Mouse (Mus musculus) forebrain, embryonic 12.5 days (tissue): ENCODE results near the gene Plac1. TPM values are rescaled to one million over a fixed set of nuclear protein-coding genes. Genes with fewer than 3 reads are reported as not detected.
A peak's percentile ranks its signal among the peaks of the same experiment; 100 is the strongest.

Experiments
- ATAC-seq: fragments of 200-750 bp; cut with Nextera tagmentation; 2 replicates; pipeline ENCODE4 v1.8.0; 2017; ENCODE audit warnings: moderate TSS enrichment; ENCODE audit not compliant: low FRiP score
- H3K27ac ChIP-seq: fragments of 300-500 bp; sonication (generic); 2 replicates; pipeline ENCODE4 v1.5.1; 2016; ENCODE audit warnings: mild to moderate bottlenecking
- H3K27me3 ChIP-seq: fragments of 300-500 bp; sonication (generic); 2 replicates; pipeline ENCODE4 v1.6.1; 2016; ENCODE audit warnings: mild to moderate bottlenecking
- H3K36me3 ChIP-seq: fragments of 300-500 bp; sonication (generic); replicated peaks from 2 replicates; pipeline ENCODE4 v1.6.1; 2016; ENCODE audit warnings: mild to moderate bottlenecking
- H3K4me1 ChIP-seq: fragments of 300-500 bp; sonication (generic); 2 replicates; pipeline ENCODE4 v1.6.1; 2016
- H3K4me2 ChIP-seq: fragments of 300-500 bp; sonication (generic); 2 replicates; pipeline ENCODE4 v1.6.1; 2016; ENCODE audit warnings: mild to moderate bottlenecking, moderate library complexity
- H3K4me3 ChIP-seq: fragments of 300-500 bp; sonication (generic); replicated peaks from 2 replicates; pipeline ENCODE4 v1.5.1; 2016; ENCODE audit warnings: mild to moderate bottlenecking
- H3K9ac ChIP-seq: fragments of 300-500 bp; sonication (generic); 2 replicates; pipeline ENCODE4 v1.6.1; 2016; ENCODE audit warnings: mild to moderate bottlenecking
- H3K9me3 ChIP-seq: fragments of 300-500 bp; sonication (generic); 2 replicates; pipeline ENCODE4 v1.6.1; 2016
- WGBS: fragments of 180-500 bp; shearing (Covaris S2); methylation state at CpG from one replicate; pipeline ENCODE4 v1.1.7; 2016; 5-methylcytosine and 5-hydroxymethylcytosine counted together
- polyA plus RNA-seq: library from polyadenylated mRNA; unstranded; fragments of >200 nt; fragmentation: Nextera tagmentation; extraction: Ambion mirVana; gene quantifications from 2 replicates; pipeline ENCODE4 v1.2.1, GENCODE M21; 2016

Plac1 gene
- polyA plus RNA-seq, 1 experiment from 2014 or later = 0.97 TPM

DNA sequence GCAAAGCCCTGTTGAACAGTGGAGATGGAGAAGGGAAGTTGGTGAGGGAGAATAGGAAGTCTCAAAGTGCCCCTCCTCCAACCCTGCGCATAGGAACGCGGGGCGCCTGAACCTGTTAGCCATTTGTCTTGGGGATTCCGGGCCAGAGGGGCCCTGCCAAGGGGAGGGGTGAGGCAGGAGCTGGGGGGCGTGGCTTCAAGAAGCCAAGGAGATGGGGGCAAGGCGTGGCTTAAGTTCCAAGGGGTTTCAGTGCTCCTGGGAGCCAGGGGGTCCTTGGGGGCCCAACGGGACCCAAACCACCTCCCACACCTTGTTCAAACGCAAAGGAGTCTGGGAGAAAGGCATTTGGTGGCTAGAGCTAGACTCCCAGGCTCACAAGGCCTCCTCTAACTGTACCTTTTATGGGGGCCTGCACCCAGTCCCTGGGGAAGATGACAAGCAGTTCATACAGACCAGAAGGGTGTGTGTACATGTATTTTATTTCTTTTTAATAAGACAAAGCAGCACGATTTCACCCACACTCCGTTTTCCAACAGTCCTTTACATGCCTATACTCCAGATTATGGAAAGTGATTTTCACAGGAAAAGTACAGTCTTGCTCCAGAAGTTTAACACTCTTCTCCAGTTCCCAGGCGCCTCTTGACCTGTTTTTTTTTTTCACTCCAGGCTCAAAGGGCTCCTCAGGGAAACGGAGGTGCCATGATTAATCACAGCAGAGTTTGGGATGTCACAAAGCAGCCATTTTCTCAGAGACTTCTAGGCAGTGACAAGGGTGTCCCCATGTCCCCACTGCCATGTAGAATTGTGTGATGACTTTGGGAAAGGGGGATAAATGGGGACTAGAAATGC, 187.0 kb downstream of the Plac1 start:
- H3K4me3 ChIP-seq = no peak overlapping the region; the same call in 1 of the 2 replicates
- WGBS = 26% methylated on average over 13 of the region's 13 CpGs
- peak; percentile 18; the same call in 1 of the 2 replicates for ATAC-seq
- H3K27me3 ChIP-seq = peaks cover 3% of the 10 kb centered on the region; the same call in 1 of the 2 replicates
- H3K9ac ChIP-seq = no peak overlapping the region
- H3K4me1 ChIP-seq = peaks cover 13% of the 10 kb centered on the region
- H3K36me3 ChIP-seq = no peaks in the 10 kb centered on the region
- no peak overlapping the region for H3K27ac ChIP-seq
- H3K9me3 ChIP-seq = no peaks in the 10 kb centered on the region
- peak overlapping the region; percentile 36 for H3K4me2 ChIP-seq

DNA sequence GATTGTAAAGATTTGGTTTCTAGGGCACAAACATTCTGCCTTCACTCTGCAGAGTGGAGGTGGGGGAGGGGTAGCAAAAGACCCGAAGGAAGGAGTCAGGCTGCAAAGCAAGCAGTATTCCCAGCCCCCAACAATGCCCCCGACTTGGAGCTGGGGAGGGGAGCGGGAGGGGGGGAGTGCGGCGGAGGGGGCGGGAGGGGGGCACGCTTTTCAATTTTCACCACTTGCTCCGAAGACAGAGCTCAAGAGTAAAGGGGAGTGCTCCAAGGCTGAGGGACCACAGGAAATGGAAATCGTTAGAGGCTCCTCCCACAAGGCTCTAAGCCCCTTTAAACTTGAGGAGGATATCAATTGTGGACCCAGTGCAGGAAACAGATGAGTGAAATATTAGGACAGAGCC, 189.6 kb downstream of the Plac1 start:
- no peak for ATAC-seq
- no peaks in the 10 kb centered on the region for H3K27me3 ChIP-seq
- 0 out of 2 replicates have a peak overlapping the region, but pooled peaks have one; percentile 18 for H3K9ac ChIP-seq
- H3K4me1 ChIP-seq = peaks cover 13% of the 10 kb centered on the region
- H3K27ac ChIP-seq = no peak overlapping the region
- no peaks in the 10 kb centered on the region for H3K36me3 ChIP-seq
- H3K4me3 ChIP-seq = peak overlapping the region; percentile 31
- H3K9me3 ChIP-seq = no peaks in the 10 kb centered on the region
- 13% methylated on average over 9 of the region's 9 CpGs for WGBS
- H3K4me2 ChIP-seq = peak overlapping the region; percentile 51

DNA sequence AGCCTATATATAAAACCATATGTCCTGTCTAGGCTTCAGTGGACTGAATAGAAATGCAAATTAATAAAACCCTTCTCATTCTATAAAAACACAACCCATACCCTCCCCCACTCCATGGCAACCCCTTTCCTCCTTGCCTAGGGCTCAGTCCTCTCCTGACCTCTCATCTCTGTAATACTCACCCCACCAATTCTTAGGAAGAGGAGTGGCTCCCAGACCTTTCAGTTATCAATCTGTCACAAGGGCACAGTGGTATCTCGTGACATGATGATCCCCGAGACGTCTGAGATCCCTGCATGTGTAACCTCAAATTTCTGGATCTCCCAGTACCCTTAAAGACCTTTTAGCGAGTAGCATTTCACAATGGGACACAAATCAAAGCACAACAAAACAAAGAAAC, 190.7 kb downstream of the Plac1 start:
- no peaks in the 10 kb centered on the region for H3K9me3 ChIP-seq
- H3K4me3 ChIP-seq = no peak overlapping the region
- H3K9ac ChIP-seq = no peak overlapping the region
- H3K36me3 ChIP-seq = no peaks in the 10 kb centered on the region
- WGBS = 51% methylated on average over 4 of the region's 4 CpGs
- no peaks in the 10 kb centered on the region for H3K27me3 ChIP-seq
- peaks cover 13% of the 10 kb centered on the region for H3K4me1 ChIP-seq
- H3K4me2 ChIP-seq = no peak overlapping the region
- no peak overlapping the region for H3K27ac ChIP-seq
- no peak for ATAC-seq

DNA sequence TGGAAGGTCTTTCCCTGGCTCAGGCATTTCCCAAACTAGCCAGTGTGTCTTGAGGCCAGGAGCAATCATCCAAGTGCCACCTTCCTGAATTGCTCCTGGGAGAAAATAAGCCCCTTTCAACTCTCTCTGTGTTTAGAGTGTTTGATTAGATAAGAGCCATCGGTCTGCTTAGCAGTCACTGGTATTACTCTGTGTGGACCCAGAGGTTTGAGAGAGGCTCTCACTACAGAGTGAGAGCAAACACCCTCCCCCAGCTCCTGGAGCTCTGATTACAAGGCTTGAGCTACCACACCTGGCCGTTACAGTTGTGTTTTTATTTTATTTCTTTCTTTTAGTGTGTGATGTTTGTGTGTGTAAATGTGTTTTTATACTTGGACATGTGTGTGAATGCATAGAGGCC, 193.0 kb downstream of the Plac1 start:
- no peaks in the 10 kb centered on the region for H3K9me3 ChIP-seq
- 67% methylated on average over 2 of the region's 2 CpGs for WGBS
- no peaks in the 10 kb centered on the region for H3K36me3 ChIP-seq

DNA sequence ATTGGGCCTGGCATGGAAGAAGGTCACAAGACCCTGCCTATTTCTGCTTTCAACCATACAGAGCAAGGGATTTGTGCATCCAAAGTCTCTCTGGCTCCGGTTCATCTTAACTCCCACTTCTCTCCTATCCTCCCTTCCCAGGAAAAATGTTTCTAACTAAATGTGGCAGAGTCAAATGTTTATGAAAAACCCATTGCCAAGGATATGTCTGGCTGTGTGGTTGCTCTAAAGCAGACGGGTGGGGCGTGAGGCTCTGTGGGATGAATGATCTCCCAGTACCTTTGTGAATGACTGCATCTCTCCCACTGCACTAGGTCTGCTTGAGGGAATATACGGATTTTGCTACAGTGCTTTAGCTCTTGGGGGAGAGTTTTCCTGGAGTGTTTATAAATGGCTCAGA, 193.9 kb downstream of the Plac1 start:
- no peak for ATAC-seq
- H3K4me3 ChIP-seq = no peak overlapping the region
- H3K36me3 ChIP-seq = no peaks in the 10 kb centered on the region
- no peaks in the 10 kb centered on the region for H3K27me3 ChIP-seq
- H3K4me2 ChIP-seq = no peak overlapping the region
- no peak overlapping the region for H3K9ac ChIP-seq
- H3K27ac ChIP-seq = no peak overlapping the region
- 80% methylated on average over 4 of the region's 4 CpGs for WGBS
- H3K4me1 ChIP-seq = peaks cover 7% of the 10 kb centered on the region; the same call in 1 of the 2 replicates
- H3K9me3 ChIP-seq = no peaks in the 10 kb centered on the region

More for the DNA sequence above, 193.0 kb downstream of the Plac1 start:
- no peak overlapping the region for H3K9ac ChIP-seq
- no peak overlapping the region for H3K4me2 ChIP-seq
- peaks cover 7% of the 10 kb centered on the region for H3K4me1 ChIP-seq
- ATAC-seq = no peak
- no peak overlapping the region for H3K4me3 ChIP-seq
- no peak overlapping the region for H3K27ac ChIP-seq
- no peaks in the 10 kb centered on the region for H3K27me3 ChIP-seq

DNA sequence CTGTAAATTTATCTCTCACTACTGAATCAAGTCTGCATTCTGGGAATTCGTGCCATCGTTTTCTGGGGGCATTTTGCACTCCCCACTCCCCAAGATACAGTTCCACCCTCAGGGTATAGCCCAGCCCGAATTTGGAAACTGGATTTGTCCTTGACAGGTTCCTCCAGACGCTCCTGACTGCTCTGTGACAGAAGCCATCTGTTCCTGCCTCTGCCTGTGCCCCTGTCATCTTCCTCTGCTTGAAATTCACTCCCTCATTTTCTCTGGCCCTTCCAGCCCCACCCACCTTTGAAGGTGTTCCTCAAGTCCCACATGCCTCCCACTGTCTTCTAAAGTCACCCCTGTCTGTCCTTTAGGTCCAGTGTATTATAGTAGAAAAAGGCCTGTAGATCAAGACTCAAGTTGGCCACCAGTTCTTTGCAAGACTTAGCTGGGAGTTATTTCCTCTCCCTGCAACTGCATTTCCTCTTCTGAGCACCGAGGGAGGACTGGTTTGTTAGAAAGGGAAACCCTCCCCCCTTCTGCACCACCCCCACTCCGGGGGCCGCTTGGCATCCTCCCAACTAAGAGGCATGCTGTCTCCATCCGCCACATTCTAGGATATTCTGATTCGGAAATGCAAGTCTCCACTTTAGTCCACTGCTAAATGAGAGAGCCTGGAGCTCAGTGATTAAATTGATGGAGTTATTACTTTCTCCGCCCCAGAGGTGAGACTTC, 194.6 kb downstream of the Plac1 start:
- Histone ChIP-seq H3K4me2 (no peak overlapping the region), H3K4me3 (no peak overlapping the region), H3K9me3 (no peaks in the 10 kb centered on the region), H3K27ac (no peak overlapping the region), H3K36me3 (no peaks in the 10 kb centered on the region), H3K4me1 (peaks cover 4% of the 10 kb centered on the region; the same call in 1 of the 2 replicates), H3K27me3 (no peaks in the 10 kb centered on the region), H3K9ac (no peak overlapping the region)
- WGBS = 53% methylated on average over 10 of the region's 10 CpGs
- ATAC-seq = no peak

DNA sequence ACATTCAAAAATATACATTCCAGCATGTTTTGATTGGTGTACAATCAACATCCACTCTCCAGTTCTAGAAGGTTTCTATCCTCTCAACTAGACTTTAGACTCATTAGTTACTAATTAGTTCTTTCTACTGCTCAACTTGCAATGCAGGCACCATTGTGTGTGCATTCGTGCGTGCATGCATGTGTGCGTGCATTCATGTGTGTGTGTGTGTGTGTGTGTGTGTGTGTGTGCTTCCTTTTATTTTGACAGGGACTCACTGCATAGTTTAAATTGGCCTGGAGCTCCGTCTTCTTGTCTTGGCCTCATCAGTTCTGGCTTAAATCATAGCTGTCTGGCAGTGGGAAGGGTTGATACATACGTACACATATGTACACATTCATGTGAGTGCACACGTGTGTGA, 198.9 kb downstream of the Plac1 start:
- 82% methylated on average over 6 of the region's 6 CpGs for WGBS
- Histone ChIP-seq H3K4me1 (no peaks in the 10 kb centered on the region), H3K27me3 (no peaks in the 10 kb centered on the region), H3K4me2 (no peak overlapping the region), H3K27ac (no peak overlapping the region), H3K36me3 (no peaks in the 10 kb centered on the region), H3K4me3 (no peak overlapping the region), H3K9me3 (no peaks in the 10 kb centered on the region), H3K9ac (no peak overlapping the region)
- no peak for ATAC-seq

DNA sequence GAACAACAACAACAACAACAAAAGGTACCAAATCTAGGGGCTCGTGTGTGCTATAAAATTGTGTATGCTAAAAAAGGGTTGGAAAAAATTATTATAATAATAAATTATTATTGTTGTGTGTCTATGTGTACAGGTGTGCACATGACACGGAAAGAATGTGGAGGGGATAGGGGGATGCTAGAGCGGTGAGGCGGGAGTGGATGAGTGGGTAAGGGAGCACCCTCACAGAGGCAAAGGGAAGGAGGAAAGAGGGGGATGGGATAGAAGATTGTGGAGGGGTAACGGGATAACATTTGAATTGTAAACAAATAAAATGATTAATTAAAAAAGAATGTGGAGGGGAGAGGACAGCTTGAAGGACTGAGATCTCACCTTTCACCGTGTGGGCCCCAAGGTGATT, 199.8 kb downstream of the Plac1 start:
- H3K27ac ChIP-seq = no peak overlapping the region
- H3K27me3 ChIP-seq = no peaks in the 10 kb centered on the region
- no peaks in the 10 kb centered on the region for H3K4me1 ChIP-seq
- H3K9ac ChIP-seq = no peak overlapping the region
- no peak for ATAC-seq
- WGBS = 88% methylated on average over 6 of the region's 6 CpGs
- no peaks in the 10 kb centered on the region for H3K36me3 ChIP-seq
- no peak overlapping the region for H3K4me2 ChIP-seq
- no peak overlapping the region for H3K4me3 ChIP-seq
- H3K9me3 ChIP-seq = no peaks in the 10 kb centered on the region

DNA sequence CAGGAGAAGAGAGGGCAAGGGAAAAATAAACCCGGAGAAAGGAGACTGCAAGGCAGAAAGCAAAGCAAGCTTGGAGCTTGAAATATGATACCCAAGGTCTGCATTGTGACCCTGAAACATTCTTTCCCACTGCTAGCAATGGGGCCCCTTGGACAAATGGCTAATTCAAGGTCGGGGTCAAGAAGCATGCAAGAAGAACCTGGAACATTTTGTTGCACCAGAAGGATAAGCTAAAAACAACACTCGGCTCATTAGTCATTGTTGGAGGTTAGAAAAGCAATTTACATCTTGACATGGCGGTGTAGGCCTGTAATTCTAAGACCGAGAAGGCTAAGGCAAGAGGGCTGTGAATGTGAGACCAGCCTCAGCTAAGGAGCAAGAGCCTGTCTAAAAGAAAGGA, 200.3 kb downstream of the Plac1 start:
- ATAC-seq = no peak
- WGBS = 56% methylated on average over 5 of the region's 5 CpGs

DNA sequence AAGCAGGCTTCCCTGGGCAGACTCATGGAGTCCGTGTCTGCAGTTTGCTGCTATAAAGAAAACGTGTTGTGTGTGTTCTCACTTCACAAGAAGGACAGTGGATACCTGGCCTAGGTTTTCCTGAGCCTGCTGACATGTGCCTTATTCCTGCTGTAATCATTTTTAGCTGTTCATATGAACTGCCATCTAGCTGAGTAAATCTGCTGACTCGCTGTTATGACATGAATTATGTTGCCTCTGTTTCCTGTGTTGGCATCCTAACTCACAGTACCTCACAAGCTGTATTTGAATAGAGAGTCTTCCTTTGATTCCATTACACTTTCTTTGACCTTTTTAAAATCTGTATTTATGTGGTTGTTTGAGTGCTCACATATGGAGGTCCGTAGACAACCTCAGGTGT, 201.7 kb downstream of the Plac1 start:
- no peaks in the 10 kb centered on the region for H3K27me3 ChIP-seq
- no peaks in the 10 kb centered on the region for H3K9me3 ChIP-seq
- H3K4me3 ChIP-seq = no peak overlapping the region
- no peak overlapping the region for H3K9ac ChIP-seq
- 92% methylated on average over 4 of the region's 4 CpGs for whole genome bisulfite sequencing
- H3K4me2 ChIP-seq = no peak overlapping the region
- ATAC-seq = no peak
- no peaks in the 10 kb centered on the region for H3K4me1 ChIP-seq
- H3K36me3 ChIP-seq = no peaks in the 10 kb centered on the region
- H3K27ac ChIP-seq = no peak overlapping the region

More for the DNA sequence above, 200.3 kb downstream of the Plac1 start:
- Histone ChIP-seq H3K27ac (no peak overlapping the region), H3K4me2 (no peak overlapping the region), H3K9ac (no peak overlapping the region), H3K9me3 (no peaks in the 10 kb centered on the region), H3K36me3 (no peaks in the 10 kb centered on the region), H3K27me3 (no peaks in the 10 kb centered on the region), H3K4me3 (no peak overlapping the region), H3K4me1 (no peaks in the 10 kb centered on the region)

DNA sequence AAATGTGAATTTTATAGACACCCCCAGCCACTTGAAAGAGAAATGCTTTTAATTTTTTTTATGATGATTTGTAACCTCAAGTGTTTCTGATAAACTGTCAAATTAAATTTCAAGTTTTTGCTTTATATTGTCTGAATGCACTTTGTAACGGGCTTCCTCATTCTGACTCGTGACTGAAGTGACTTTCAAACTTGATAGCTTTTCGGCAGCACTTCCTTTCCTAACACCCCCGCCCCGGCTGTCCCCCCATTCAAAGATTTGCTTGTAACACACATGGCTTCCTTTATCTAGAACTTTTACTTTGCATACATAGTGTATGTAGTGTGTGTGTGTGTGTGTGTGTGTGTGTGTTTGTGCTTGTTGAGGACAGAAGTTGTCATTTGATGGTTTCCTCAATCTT, 210.4 kb downstream of the Plac1 start:
- Histone ChIP-seq H3K4me3 (no peak overlapping the region), H3K27me3 (no peaks in the 10 kb centered on the region), H3K27ac (no peak overlapping the region), H3K36me3 (no peaks in the 10 kb centered on the region), H3K4me1 (no peaks in the 10 kb centered on the region), H3K4me2 (no peak overlapping the region), H3K9ac (no peak overlapping the region), H3K9me3 (no peaks in the 10 kb centered on the region)
- ATAC-seq = no peak
- WGBS = 81% methylated on average over 5 of the region's 5 CpGs

DNA sequence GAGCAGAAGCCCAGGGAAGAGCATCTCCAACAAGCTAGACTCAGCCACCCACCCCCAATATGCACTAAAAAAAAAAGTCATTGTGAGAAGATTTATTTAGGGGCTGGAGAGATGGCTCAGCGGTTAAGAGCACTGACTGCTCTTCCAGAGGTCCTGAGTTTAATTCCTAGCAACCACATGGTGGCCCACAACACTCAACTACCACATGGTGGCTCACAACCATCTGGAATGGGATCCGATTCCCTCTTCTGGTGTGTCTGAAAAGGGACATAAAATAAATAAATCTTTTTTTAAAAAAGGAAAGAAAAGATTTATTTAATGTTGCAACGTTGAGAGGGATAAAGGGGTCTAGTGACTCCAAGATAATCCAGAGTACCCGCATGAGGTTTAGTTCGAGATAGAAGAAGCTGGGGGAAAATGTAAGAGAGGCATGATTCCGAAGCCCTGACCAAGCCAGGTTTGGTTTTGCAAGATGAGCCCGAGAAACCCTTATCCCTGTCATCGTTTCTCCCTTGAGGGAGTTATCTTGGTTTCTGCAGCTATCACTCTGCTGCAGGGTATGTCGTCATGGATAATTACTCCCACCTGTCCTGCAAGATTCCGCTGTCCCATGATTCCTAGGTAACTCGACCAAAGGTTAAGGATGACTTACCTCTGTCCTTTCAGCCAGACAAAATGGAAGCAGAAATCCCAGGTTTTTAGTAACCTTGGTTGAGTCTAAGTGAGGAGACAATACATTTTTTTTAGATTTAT, 214.3 kb downstream of the Plac1 start:
- Histone ChIP-seq H3K9me3 (no peaks in the 10 kb centered on the region), H3K36me3 (no peaks in the 10 kb centered on the region), H3K4me1 (no peaks in the 10 kb centered on the region), H3K4me2 (no peak overlapping the region), H3K27ac (no peak overlapping the region), H3K9ac (no peak overlapping the region), H3K4me3 (no peak overlapping the region), H3K27me3 (no peaks in the 10 kb centered on the region)
- no peak for ATAC-seq
- 72% methylated on average over 11 of the region's 11 CpGs for WGBS
